Mouse (Mus musculus) lung, postnatal 0 days (tissue): ENCODE results near the gene Bcorl1.

Source experiments
- CTCF ChIP-seq: IDR thresholded peaks from 2 replicates; pipeline ENCODE4 v1.5.1; 2016; ENCODE audit warnings: antibody characterized with exemption, mild to moderate bottlenecking
- EP300 ChIP-seq: IDR thresholded peaks from 2 replicates; pipeline ENCODE4 v1.6.1; 2016; ENCODE audit warnings: antibody characterized with exemption, mild to moderate bottlenecking, control low read depth

DNA sequence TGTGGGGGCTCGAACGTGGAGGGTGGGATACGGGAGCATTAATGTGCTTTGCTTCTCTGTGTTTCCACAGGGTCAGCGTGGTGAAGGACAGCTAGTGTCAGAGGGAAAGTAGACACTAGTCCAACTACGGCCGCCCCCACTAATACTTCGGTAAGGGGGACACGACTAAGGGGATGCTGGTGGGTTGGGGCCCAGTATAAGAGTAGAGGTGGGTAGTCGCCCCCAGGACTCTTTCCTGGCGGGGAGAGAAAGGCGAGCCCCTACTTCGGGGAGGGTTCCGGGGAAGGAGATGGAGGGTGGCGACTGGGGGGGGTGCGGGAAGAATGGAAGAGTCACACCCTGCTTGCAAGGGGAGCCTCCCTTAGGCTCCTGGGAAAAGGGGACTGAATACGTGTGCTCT, 1.6 kb downstream of the Bcorl1 start:
- TF ChIP-seq EP300 (no peak), CTCF (no peak)
